Mouse (Mus musculus) small intestine, adult 2 months (tissue): ENCODE results near the gene Gm20388. TPM values are rescaled to one million over a fixed set of nuclear protein-coding genes. Genes with fewer than 3 reads are reported as not detected.

ENCODE experiments used
- H3K27ac ChIP-seq: fragments of 200-500 bp; 2 replicates; pipeline ENCODE4 v1.5.1; 2012; ENCODE audit warnings: low read depth, low read length, control low read depth, inconsistent platforms; ENCODE audit not compliant: insufficient read depth
- H3K27me3 ChIP-seq: fragments of 200-500 bp; 2 replicates; pipeline ENCODE4 v1.6.1; 2012; ENCODE audit warnings: mild to moderate bottlenecking, moderate library complexity, low read length, inconsistent platforms; ENCODE audit not compliant: control insufficient read depth, insufficient read depth
- H3K36me3 ChIP-seq: fragments of 200-500 bp; 2 replicates; pipeline ENCODE4 v1.6.1; 2012; ENCODE audit warnings: mild to moderate bottlenecking, low read length, control low read depth, inconsistent platforms; ENCODE audit not compliant: control insufficient read depth, insufficient read depth
- H3K4me1 ChIP-seq: fragments of 200-500 bp; 2 replicates; pipeline ENCODE4 v1.6.1; 2012; ENCODE audit warnings: low read length, inconsistent platforms, mixed read lengths; ENCODE audit not compliant: control insufficient read depth, insufficient read depth, insufficient read length
- H3K4me3 ChIP-seq: fragments of 200-500 bp; 2 replicates; pipeline ENCODE4 v1.5.1; 2012; ENCODE audit warnings: low read depth, mild to moderate bottlenecking, control low read depth, inconsistent platforms, low read length, moderate library complexity
- CTCF ChIP-seq: fragments of 200-500 bp; IDR thresholded peaks from 2 replicates; pipeline ENCODE4 v1.5.1; 2012; ENCODE audit warnings: low read depth, mild to moderate bottlenecking, control low read depth, inconsistent platforms, low read length, moderate library complexity, mixed read lengths; ENCODE audit not compliant: insufficient replicate concordance, insufficient read length; ENCODE audit errors: extremely low read depth
- POLR2A ChIP-seq: fragments of 200-500 bp; IDR thresholded peaks from 2 replicates; pipeline ENCODE4 v1.6.1; 2012; ENCODE audit warnings: low read depth, mild to moderate bottlenecking, control low read depth, inconsistent platforms, low read length, moderate library complexity
- WGBS: fragments of 180-500 bp; shearing (Covaris S2); methylation state at CpG from one replicate; pipeline ENCODE4 v1.1.7; 2018; 5-methylcytosine and 5-hydroxymethylcytosine counted together
- polyA plus RNA-seq: library from polyadenylated mRNA; depleted of rRNA; stranded (reverse); fragments of >200 nt; gene quantifications from 2 replicates; pipeline ENCODE4 v1.2.3, GENCODE M21; 2012

Gm20388 gene
- polyA plus RNA-seq, 1 experiment: 37.3 TPM

DNA sequence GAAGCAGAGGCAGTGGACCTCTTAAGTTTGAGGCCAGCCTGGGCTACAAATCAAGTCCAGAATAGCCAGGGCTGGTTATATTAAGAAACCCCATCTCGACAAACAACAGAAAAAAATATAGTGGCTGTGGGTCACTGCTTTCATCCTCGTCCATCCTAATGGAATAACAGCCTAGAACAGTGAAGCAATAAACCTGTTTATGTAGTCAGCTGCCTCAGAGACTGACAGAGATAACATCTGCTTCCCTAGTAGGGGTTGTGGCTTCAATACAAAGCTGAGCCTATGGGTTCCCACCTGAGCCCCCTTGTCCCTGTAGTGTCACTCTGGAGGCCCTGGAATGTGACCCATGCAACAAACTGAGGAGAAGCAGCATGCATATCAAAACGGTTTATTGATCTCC lies 2663.6 kb downstream of the Gm20388 start:
- Histone ChIP-seq H3K4me1 (peaks cover 33% of the 10 kb centered on the region), H3K36me3 (peaks cover 20% of the 10 kb centered on the region), H3K27ac (peak overlapping the region; percentile 91), H3K4me3 (no peak overlapping the region), H3K27me3 (no peaks in the 10 kb centered on the region)
- TF ChIP-seq POLR2A (no peak), CTCF (no peak)
- WGBS: 21% methylated on average over 3 of the region's 3 CpGs

DNA sequence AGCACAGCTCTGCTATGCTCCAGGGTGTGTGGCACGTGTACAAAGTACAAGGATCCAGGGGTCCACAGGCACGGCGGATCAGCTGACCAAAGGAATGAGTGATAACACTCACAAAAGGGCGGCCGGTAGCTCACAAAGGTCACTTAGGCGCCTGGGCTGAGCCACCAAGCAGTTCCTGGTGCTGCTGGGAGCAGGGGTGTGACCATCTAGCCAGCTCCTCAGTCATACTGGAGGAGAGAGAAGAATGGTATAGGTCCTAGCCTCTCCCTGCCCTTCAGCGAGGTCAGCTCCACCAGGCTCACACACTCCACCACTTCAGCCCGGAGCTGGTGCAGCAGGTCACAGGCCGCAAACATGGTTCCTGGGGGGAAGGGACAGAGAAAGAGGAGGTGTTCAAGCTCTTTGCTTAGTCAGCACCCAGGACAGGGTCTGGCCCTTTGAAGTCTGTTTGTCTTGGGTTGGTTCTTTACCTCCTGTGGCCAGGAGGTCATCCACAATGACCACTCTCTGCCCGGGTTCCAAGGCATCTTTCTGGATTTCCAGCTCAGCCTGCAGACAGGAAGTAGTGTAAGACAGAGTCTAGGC lies 2664.1 kb downstream of the Gm20388 start:
- 20% methylated on average over 10 of the region's 10 CpGs for WGBS
- peak overlapping the region; percentile 97 for H3K27ac ChIP-seq
- H3K36me3 ChIP-seq: peaks cover 20% of the 10 kb centered on the region
- H3K27me3 ChIP-seq: no peaks in the 10 kb centered on the region
- peaks cover 30% of the 10 kb centered on the region for H3K4me1 ChIP-seq
- no peak for TF ChIP-seq CTCF
- TF ChIP-seq POLR2A: peak; percentile 81
- peak overlapping the region; percentile 87 for H3K4me3 ChIP-seq

- TF ChIP-seq CTCF (no peak), POLR2A (no peak)
- WGBS: 33% methylated on average over 8 of the region's 8 CpGs
- Histone ChIP-seq H3K27me3 (no peaks in the 10 kb centered on the region), H3K4me3 (peak overlapping the region; percentile 87), H3K36me3 (peaks cover 19% of the 10 kb centered on the region), H3K4me1 (peaks cover 30% of the 10 kb centered on the region), H3K27ac (peak overlapping the region; percentile 97)
Measured at GRCm38 (mm10) chr8:122575286-122575685, 2664.6 kb downstream of the Gm20388 start.

- peaks cover 16% of the 10 kb centered on the region for H3K36me3 ChIP-seq
Measured at GRCm38 (mm10) chr8:122575735-122576647, 2665.3 kb downstream of the Gm20388 start.

DNA sequence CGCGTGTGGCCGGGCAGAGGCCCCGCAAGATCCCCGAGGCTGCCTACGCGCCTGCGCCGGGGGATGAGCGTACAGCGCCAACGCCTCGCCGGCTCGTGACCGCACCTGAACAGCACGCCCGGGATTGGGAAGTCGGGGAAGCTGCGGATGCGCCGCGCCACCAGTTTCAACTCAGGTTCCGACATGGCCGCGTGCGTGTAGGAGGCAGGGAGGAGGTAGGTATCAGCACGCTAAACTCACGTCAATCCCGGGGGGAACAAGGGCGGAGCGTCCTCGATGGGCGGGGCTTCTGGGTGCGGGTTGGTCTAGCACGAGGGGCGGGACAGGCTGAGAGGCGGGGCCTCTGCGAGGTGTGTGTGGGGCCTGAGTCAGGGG lies 2666.0 kb downstream of the Gm20388 start, which contains the start of gene Aprt:
Aprt (minus strand) TSS at position 262 of the 375 bp plus-strand sequence.
- Histone ChIP-seq H3K27me3 (no peaks in the 10 kb centered on the region), H3K27ac (peak within 1 kb of the TSS; percentile 97), H3K4me3 (peak within 1 kb of the TSS; percentile 87), H3K36me3 (peaks cover 10% of the 10 kb centered on the region; the same call in 1 of the 2 replicates), H3K4me1 (peaks cover 29% of the 10 kb centered on the region)
- 1% methylated on average over 39 of the region's 39 CpGs for WGBS
- TF ChIP-seq POLR2A: peak; percentile 73; the same call in 1 of the 2 replicates
- no peak for TF ChIP-seq CTCF

More at GRCm38 (mm10) chr8:122575735-122576647, 2665.3 kb downstream of the Gm20388 start:
- Histone ChIP-seq H3K4me3 (peak overlapping the region; percentile 87), H3K4me1 (peaks cover 30% of the 10 kb centered on the region), H3K27ac (peak overlapping the region; percentile 97), H3K27me3 (no peaks in the 10 kb centered on the region)
- WGBS: 7% methylated on average over 21 of the region's 21 CpGs
- TF ChIP-seq CTCF (no peak), POLR2A (0 out of 2 replicates have a peak, but pooled peaks have one; percentile 35)

DNA sequence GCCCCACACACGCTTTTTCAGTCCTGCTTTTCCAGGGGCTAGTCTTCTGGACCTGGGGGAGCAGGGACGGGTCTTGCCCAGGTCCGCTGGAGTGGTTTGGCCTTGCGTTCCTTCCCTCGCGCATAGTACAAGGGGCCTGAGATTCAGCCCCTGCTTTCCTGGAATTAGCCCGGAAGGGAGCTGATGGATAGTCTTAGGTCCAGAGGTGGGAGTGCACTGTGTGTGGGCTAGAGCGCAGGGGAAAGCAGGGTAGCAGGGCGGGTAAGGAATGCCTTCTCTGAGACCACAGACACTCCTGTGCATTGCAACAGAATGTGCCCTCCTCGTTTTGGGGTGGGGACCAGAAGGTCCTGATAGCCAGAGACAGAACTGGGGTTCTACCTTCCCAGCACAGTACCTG lies 2666.5 kb downstream of the Gm20388 start:
- Histone ChIP-seq H3K36me3 (peaks cover 5% of the 10 kb centered on the region; the same call in 1 of the 2 replicates), H3K27me3 (no peaks in the 10 kb centered on the region), H3K4me1 (peaks cover 26% of the 10 kb centered on the region), H3K27ac (no peak overlapping the region), H3K4me3 (peak overlapping the region; percentile 87; the same call in 1 of the 2 replicates)
- WGBS: 59% methylated on average over 10 of the region's 10 CpGs
- no peak for TF ChIP-seq POLR2A
- TF ChIP-seq CTCF: no peak

DNA sequence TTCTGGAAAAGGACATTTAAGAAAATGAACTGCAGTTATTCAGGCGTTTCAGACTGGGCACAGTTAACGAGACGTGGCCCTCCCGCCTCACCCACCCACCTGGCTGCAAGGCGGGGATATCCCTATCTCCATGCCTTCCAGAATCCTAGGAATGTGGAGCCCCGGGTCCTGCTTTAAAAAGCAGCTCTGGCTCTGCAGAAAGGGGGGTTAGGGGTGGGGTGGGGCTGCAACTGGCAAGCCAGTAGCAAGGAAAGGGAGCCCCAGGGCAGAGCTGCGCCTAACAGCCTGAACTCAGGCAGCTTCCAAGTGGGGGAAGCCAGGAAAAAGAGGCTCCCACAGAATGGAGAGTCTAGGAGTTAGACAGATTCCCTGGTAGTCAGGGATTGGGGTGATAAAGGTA lies 2668.6 kb downstream of the Gm20388 start:
- TF ChIP-seq CTCF (no peak), POLR2A (no peak)
- H3K4me3 ChIP-seq: no peak overlapping the region

More for the DNA sequence above, 2668.6 kb downstream of the Gm20388 start:
- Histone ChIP-seq H3K27ac (no peak overlapping the region), H3K4me1 (peaks cover 29% of the 10 kb centered on the region), H3K27me3 (no peaks in the 10 kb centered on the region), H3K36me3 (no peaks in the 10 kb centered on the region)
- 71% methylated on average over 7 of the region's 7 CpGs for WGBS
